Mouse (Mus musculus) naive thymus-derived CD4-positive, alpha-beta T cell, adult 2 months (primary cell): ENCODE data around the gene Egln1.

ENCODE experiments used
- DNase-seq: peaks from one replicate; pipeline ENCODE4 v3.0.0-alpha.2; 2011; ENCODE audit warnings: low read depth

The Egln1 gene

GRCm38 (mm10) chr8:124944406-124944805 lies 4.7 kb downstream of the Egln1 start:
- no peak for DNase-seq

GRCm38 (mm10) chr8:124943801-124944200 lies 5.3 kb downstream of the Egln1 start:
- no peak for DNase-seq

GRCm38 (mm10) chr8:124937293-124937692 lies 11.8 kb downstream of the Egln1 start:
- no peak for DNase-seq

- DNase-seq, result no peak
These were observed 12.4 kb downstream of the Egln1 start for GRCm38 (mm10) chr8:124936699-124937098.

- DNase-seq, result no peak
These were observed 14.0 kb downstream of the Egln1 start for GRCm38 (mm10) chr8:124935116-124935515.

GRCm38 (mm10) chr8:124932435-124932834 lies 16.7 kb downstream of the Egln1 start:
- DNase-seq, result no peak

- DNase-seq, result no peak
These were observed 18.5 kb downstream of the Egln1 start for GRCm38 (mm10) chr8:124930649-124931048.

- DNase-seq, result no peak
These were observed 19.0 kb downstream of the Egln1 start for GRCm38 (mm10) chr8:124930086-124930485.

- DNase-seq, result no peak
These were observed 20.1 kb downstream of the Egln1 start for GRCm38 (mm10) chr8:124929006-124929405.

GRCm38 (mm10) chr8:124926351-124926771 lies 22.8 kb downstream of the Egln1 start:
- DNase-seq, result no peak

GRCm38 (mm10) chr8:124925544-124926266 lies 23.4 kb downstream of the Egln1 start:
- peak; percentile 28 for DNase-seq

- no peak for DNase-seq
These were observed 25.0 kb downstream of the Egln1 start for GRCm38 (mm10) chr8:124923971-124924652.

GRCm38 (mm10) chr8:124922490-124923089 lies 26.5 kb downstream of the Egln1 start:
- DNase-seq, result no peak

GRCm38 (mm10) chr8:124921369-124922279 lies 27.5 kb downstream of the Egln1 start:
- DNase-seq, result no peak

- no peak for DNase-seq
These were observed 31.2 kb downstream of the Egln1 start for GRCm38 (mm10) chr8:124917741-124918484.

- DNase-seq, result no peak
These were observed 35.1 kb downstream of the Egln1 start for GRCm38 (mm10) chr8:124914061-124914460.

- DNase-seq, result no peak
These were observed 36.9 kb downstream of the Egln1 start for GRCm38 (mm10) chr8:124911938-124912872.

- no peak for DNase-seq
These were observed 38.8 kb downstream of the Egln1 start for GRCm38 (mm10) chr8:124910349-124910748.

GRCm38 (mm10) chr8:124909936-124910335 lies 39.2 kb downstream of the Egln1 start:
- no peak for DNase-seq

- DNase-seq, result no peak
These were observed 43.6 kb downstream of the Egln1 start for GRCm38 (mm10) chr8:124905482-124905881.
